Mouse (Mus musculus): ENCODE measurements at regions not wholly inside any gene's neighbourhood (a gene's known extent, or its start where the extent isn't known, plus 50 kb on each side); places are given as distances from the start of the nearest gene placed in this dataset.
A peak's percentile ranks its signal among the peaks of the same experiment; 100 is the strongest.

DNA sequence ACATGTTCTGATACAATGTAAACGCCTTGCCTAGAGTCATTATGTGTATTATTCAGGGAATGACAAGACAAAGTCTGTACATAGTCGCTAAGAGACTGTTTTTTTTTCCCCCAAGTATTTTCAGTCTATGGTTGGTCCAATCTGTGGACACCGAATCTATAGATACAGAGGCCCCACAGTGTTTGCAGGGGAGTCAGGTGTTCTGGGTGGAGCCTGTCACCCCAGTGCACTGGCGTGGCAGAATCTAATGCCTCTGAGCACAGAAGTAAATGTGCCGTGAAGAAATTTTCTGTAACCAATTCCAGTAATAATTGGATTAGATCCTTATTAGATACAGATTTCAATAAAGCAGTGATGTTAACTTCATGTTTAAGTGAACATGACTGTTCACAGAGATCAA is 1130.1 kb upstream of the Gulo start:
- TF ChIP-seq POLR2A (IDR thresholded peaks at IDR 0.05; ENCODE audit: borderline replicate concordance, extremely low read depth, insufficient read depth, insufficient read length, poor library complexity, severe bottlenecking) = no peak
- TF ChIP-seq CTCF (IDR thresholded peaks at IDR 0.05; ENCODE audit: borderline replicate concordance, extremely low read depth, insufficient read depth, insufficient read length) = no peak
- no peak for DNase-seq (ENCODE audit: low read depth)

DNA sequence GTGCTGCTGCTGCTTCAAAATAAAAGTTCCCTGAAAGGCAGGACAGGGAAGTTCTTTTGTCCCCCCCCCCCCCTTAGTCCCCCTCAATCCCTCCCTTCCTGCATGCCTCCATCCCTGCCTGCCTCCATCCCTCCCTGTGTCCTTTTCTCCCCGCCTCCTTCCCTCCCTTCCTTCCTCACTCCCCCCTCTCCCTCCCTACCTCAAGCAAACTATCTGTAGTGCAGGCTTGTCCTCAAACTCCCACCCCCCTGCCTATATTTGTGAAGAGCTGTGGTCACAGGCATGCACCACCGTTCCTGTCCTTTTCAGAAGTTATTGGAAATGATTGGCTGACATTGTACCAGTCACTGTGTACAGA is 1127.1 kb upstream of the Gulo start:
- no peak for TF ChIP-seq POLR2A (IDR thresholded peaks at IDR 0.05; ENCODE audit: borderline replicate concordance, extremely low read depth, insufficient read depth, insufficient read length, poor library complexity, severe bottlenecking)
- TF ChIP-seq CTCF (IDR thresholded peaks at IDR 0.05; ENCODE audit: borderline replicate concordance, extremely low read depth, insufficient read depth, insufficient read length) = no peak
- no peak for DNase-seq (ENCODE audit: low read depth)

DNA sequence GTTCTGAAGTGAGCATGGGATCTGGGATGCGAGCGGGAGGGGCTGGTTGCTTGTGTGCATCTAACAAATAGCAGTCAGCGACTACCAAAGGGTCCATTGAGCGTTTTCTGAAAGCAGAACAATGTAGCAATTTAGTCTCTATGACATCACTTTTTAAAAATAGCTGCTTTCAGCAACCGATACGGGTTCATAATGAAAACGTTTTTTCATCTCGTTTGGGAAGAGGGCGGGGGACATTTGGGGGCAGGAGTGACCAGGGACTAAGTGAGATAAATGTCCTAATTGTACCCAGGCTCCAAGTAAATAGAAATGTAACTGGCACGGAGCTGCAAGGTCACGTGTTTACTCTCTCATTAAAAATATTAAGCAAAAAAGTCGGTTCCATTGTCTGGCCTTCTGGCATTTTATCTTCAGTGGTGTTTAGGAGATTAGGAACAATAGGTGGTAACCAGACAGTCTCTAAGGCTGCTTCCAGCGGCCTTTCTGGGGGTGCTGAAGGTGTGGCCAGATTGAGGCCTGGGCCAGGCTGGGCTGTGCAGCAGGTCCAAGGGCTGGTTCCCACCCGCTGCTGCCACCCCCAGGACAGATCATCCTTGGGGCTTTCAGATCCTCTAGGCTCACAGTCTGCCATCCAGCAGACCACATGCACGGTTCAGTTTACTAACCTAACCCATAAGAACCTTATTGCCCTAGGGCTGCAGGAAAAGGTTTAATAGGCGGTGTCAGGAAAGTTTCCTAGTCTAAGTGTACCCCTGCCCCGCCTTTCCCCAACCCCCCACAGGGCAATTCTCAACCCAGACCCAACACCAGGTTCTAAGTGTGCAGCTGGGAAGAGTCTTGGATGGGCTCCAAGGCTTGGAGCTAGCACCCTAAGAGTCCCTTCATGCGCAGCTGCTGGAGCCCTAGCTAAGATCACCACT is 1126.5 kb upstream of the Gulo start:
- TF ChIP-seq CTCF (IDR thresholded peaks at IDR 0.05; ENCODE audit: borderline replicate concordance, extremely low read depth, insufficient read depth, insufficient read length) = no peak
- TF ChIP-seq POLR2A (IDR thresholded peaks at IDR 0.05; ENCODE audit: borderline replicate concordance, extremely low read depth, insufficient read depth, insufficient read length, poor library complexity, severe bottlenecking) = no peak
- DNase-seq (ENCODE audit: low read depth) = peak; percentile 97

DNA sequence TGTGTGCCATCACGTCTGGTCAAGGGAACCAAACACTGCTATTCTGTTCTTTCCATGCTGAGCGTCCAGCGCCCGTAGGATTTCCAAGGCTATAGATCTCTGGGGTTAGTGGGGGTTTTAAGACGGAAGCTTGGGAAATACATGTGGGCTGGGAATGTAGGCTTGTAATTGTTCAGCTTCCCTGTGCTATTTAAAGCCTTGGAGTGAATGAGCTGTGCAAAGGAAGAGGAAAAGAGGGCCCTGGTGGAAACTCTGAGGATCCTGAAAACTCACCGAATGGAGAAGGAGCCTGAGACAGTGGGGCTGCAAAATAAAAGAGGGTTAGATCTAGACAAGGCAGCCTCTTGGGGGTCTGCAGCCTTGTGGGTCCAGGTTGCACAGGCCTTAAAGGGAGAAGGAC is 1124.2 kb upstream of the Gulo start:
- TF ChIP-seq CTCF (IDR thresholded peaks at IDR 0.05; ENCODE audit: borderline replicate concordance, extremely low read depth, insufficient read depth, insufficient read length) (no peak), POLR2A (IDR thresholded peaks at IDR 0.05; ENCODE audit: borderline replicate concordance, extremely low read depth, insufficient read depth, insufficient read length, poor library complexity, severe bottlenecking) (no peak)
- DNase-seq (ENCODE audit: low read depth) = no peak

DNA sequence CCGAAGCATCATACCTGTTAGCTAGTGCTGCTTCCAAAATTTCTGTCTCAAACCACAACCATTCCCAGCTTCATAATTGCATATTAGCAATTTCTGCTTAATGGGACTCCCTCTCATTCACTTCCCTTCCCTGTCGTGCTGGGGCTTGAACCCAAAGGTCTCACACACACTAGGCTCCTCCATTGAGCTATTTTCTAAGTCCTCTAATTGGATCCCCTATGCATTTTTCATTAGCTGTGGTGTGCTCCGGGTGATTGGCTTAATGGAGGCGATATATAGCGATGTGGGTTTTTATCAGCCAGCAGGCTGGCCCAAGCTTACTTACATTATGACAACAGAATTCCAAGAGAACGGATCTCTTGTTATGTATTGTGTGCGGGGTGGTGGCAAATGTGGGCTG is 1118.1 kb upstream of the Gulo start:
- no peak for TF ChIP-seq CTCF (IDR thresholded peaks at IDR 0.05; ENCODE audit: borderline replicate concordance, extremely low read depth, insufficient read depth, insufficient read length)
- no peak for TF ChIP-seq POLR2A (IDR thresholded peaks at IDR 0.05; ENCODE audit: borderline replicate concordance, extremely low read depth, insufficient read depth, insufficient read length, poor library complexity, severe bottlenecking)
- DNase-seq (ENCODE audit: low read depth) = peak; percentile 90

DNA sequence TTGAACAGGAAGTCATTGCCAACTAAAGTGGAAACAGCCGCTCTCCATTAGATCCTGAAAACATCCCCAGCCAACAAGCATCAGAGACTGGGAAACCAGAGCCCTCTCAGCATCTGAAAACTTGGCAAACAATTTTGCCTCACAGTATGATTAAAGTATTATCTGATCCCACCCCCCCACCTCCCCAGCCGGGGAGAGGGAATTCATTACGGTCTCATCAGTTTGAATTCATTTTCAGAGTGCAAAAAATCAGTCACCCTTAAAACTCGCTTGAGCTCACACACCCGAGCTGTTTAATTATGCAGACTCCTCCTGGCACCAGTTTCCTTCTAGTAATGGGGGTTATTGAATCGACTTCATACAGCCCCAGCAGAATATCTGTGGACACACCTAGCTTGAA is 1117.2 kb upstream of the Gulo start:
- TF ChIP-seq CTCF (IDR thresholded peaks at IDR 0.05; ENCODE audit: borderline replicate concordance, extremely low read depth, insufficient read depth, insufficient read length) = no peak
- TF ChIP-seq POLR2A (IDR thresholded peaks at IDR 0.05; ENCODE audit: borderline replicate concordance, extremely low read depth, insufficient read depth, insufficient read length, poor library complexity, severe bottlenecking) = no peak
- peak; percentile 94 for DNase-seq (ENCODE audit: low read depth)

DNA sequence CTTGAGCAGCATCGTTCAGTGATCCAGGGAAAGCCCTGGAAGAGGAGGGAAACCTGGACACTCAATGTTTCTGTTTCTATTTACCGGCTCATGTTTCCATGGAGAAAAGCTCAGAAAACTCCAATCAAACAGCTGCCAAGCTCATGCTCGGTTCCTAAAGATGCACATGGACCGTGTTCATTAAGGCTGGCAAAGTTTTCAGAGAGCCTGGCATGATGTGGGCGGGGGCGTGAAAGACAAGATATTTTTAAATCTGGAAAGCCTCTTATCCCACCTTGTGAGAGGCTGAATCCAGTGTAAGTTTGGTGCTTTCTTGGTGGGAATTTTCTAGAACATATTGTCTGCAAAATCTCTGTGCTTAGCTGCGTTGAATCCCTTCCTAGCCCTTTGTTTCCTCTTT is 1114.3 kb upstream of the Gulo start:
- DNase-seq (ENCODE audit: low read depth) = peak; percentile 53
- TF ChIP-seq CTCF (IDR thresholded peaks at IDR 0.05; ENCODE audit: borderline replicate concordance, extremely low read depth, insufficient read depth, insufficient read length) = no peak
- no peak for TF ChIP-seq POLR2A (IDR thresholded peaks at IDR 0.05; ENCODE audit: borderline replicate concordance, extremely low read depth, insufficient read depth, insufficient read length, poor library complexity, severe bottlenecking)

Data from brain, embryonic 14.5 days (tissue).